Mouse (Mus musculus) liver, postnatal 0 days (tissue): ENCODE measurements around the gene Cntnap5a.

Experiments
- CTCF ChIP-seq: sonication (generic); IDR thresholded peaks from 2 replicates; pipeline ENCODE4 v1.5.1; 2016; ENCODE audit warnings: antibody characterized with exemption, low read depth
- EP300 ChIP-seq: IDR thresholded peaks from 2 replicates; pipeline ENCODE4 v1.6.1; 2016; ENCODE audit warnings: antibody characterized with exemption, low read depth, mild to moderate bottlenecking

DNA sequence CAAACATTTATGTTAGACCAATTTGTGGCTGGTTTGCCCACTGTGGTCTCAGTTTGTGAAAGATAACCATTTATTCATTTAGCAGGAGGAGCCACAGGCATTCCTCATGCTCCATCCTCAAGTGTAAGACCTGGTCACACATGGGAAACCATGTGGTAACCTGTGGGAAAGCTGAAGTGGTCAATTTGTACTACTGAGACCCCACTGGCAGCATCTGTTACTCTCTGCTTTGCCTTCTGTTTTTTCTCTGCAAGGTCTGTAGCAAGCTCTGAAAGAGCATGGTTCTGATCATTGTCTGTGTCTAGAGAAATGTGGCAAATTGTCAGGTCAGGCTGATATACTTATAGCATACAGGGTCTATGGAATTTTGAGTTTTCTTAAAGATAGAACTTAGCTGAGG, 423.8 kb downstream of the Cntnap5a start:
- no peak for TF ChIP-seq CTCF
- no peak for TF ChIP-seq EP300
